18 mouse cellular contexts compared by ENCODE assay signal in the genomic region with DNA sequence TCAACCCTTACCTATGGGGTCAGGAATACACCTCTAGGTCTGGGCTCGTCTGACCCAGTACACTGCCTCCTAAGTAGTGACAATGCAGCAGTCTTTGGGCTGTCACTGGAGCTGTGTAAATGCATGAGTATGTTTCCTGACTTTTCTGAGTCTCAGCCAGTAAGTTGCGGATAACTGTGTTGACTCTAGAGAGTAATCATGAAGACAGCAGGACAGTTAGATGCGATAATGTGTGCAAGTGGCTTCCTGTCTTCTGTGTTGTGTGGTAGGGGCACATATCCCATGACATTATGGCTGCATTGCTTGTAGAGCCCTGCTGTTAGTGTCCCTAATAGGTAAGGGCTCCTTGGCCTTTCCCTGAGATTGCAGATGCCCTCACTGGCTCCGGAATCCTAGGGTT. TPM values are rescaled to one million over a fixed set of nuclear protein-coding genes. Genes with fewer than 3 reads are reported as not detected.
DNase-seq lines count a peak whose midpoint lies in the region; ATAC-seq and TF ChIP-seq lines count a peak whose summit lies in the region.
"Had no signal": no experiment of that assay in that cellular context is flagged by ENCODE, and none has a peak within 500 bp of the region (broad histone marks: within the 10 kb centered on the region; RNA-seq: fewer than 3 reads in every experiment).

No protein-coding gene starts in this region.

- H3K9me3 ChIP-seq in heart, embryonic 13.5 days: no peaks in the 10 kb centered on the region
- H3K9me3 ChIP-seq in lung, embryonic 15.5 days: no peaks in the 10 kb centered on the region
- no peaks in the 10 kb centered on the region for H3K9me3 ChIP-seq in MEL (replicated peaks; ENCODE audit: insufficient read depth, low read length)
- H3K9me3 ChIP-seq: embryonic facial prominence, embryonic 15.5 days; forebrain, embryonic 15.5 days; hindbrain, embryonic 13.5 days had no signal

- no peaks in the 10 kb centered on the region; the same call in 1 of the 2 replicates for H3K27me3 ChIP-seq in heart, embryonic 13.5 days (replicated peaks)
- H3K27me3 ChIP-seq in lung, embryonic 15.5 days: no peaks in the 10 kb centered on the region
- H3K27me3 ChIP-seq in MEL (ENCODE audit: control insufficient read depth in 1 of 2, insufficient read depth in 2 of 2, low read length in 2 of 2): no peaks in the 10 kb centered on the region
- H3K27me3 ChIP-seq: embryonic facial prominence, embryonic 15.5 days; forebrain, embryonic 15.5 days had no signal

- H3K79me2 ChIP-seq in MEL (ENCODE audit: control insufficient read depth, insufficient read depth, low read length, poor library complexity): no peaks in the 10 kb centered on the region

- H3K4me2 ChIP-seq in heart, embryonic 13.5 days: no peak overlapping the region
- no peak overlapping the region for H3K4me2 ChIP-seq in lung, embryonic 15.5 days
- H3K4me2 ChIP-seq: embryonic facial prominence, embryonic 15.5 days; forebrain, embryonic 15.5 days; heart, embryonic 11.5 days; hindbrain, embryonic 13.5 days had no signal

- peak; percentile 47 to 69; a peak in 3 of 4 replicates for TF ChIP-seq EP300 in MEL (IDR thresholded peaks at IDR 0.05; ENCODE audit: low read depth in 1 of 2, low read length in 2 of 2)

- no peaks in the 10 kb centered on the region for H3K36me3 ChIP-seq in heart, embryonic 13.5 days
- no peaks in the 10 kb centered on the region for H3K36me3 ChIP-seq in lung, embryonic 15.5 days
- no peaks in the 10 kb centered on the region for H3K36me3 ChIP-seq in MEL (ENCODE audit: control insufficient read depth in 1 of 2, insufficient read depth in 2 of 2, low read length in 2 of 2)
- H3K36me3 ChIP-seq: embryonic facial prominence, embryonic 15.5 days; forebrain, embryonic 15.5 days; hindbrain, embryonic 13.5 days had no signal

- 0 out of 2 replicates have a peak overlapping the region, but pooled peaks have one; percentile 40 for H3K27ac ChIP-seq in heart, embryonic 13.5 days (replicated peaks)
- H3K27ac ChIP-seq in lung, embryonic 15.5 days: peak overlapping the region; percentile 65
- no peak overlapping the region for H3K27ac ChIP-seq in MEL (ENCODE audit: control insufficient read depth, low read depth, low read length)
- H3K27ac ChIP-seq in brown adipose tissue, adult 24 weeks (replicated peaks; ENCODE audit: low read depth, low read length): 0 out of 2 replicates have a peak overlapping the region, but pooled peaks have one; percentile 14
- H3K27ac ChIP-seq: embryonic facial prominence, embryonic 15.5 days; forebrain, embryonic 15.5 days; hindbrain, embryonic 13.5 days; hindbrain, postnatal 0 days had no signal

- H3K4me1 ChIP-seq in heart, embryonic 13.5 days: 0 out of 2 replicates have a peak, but pooled peaks cover 4% of the 10 kb centered on the region
- H3K4me1 ChIP-seq in lung, embryonic 15.5 days: peaks cover 10% of the 10 kb centered on the region; the same call in 1 of the 2 replicates
- H3K4me1 ChIP-seq in MEL (ENCODE audit: control insufficient read depth in 1 of 2, insufficient read depth in 2 of 2, low read length in 2 of 2): peaks cover 2 to 5% of the 10 kb centered on the region in 2 experiments; a peak in 3 of 4 replicates
- H3K4me1 ChIP-seq in brown adipose tissue, adult 24 weeks (ENCODE audit: control insufficient read depth, insufficient read depth, insufficient read length, low read length): peaks cover 14% of the 10 kb centered on the region
- H3K4me1 ChIP-seq: embryonic facial prominence, embryonic 15.5 days; forebrain, embryonic 15.5 days had no signal

- TF ChIP-seq CTCF in MEL (IDR thresholded peaks at IDR 0.05 in 2 of 3, conservative IDR thresholded peaks at IDR 0.05 in 1 of 3; ENCODE audit: control insufficient read depth in 1 of 3, insufficient read depth in 1 of 3, low read depth in 2 of 3, low read length in 3 of 3, poor library complexity in 1 of 3, severe bottlenecking in 1 of 3): no peak

- no peak for DNase-seq in heart, postnatal 14 days
- DNase-seq in lung, postnatal 25 days (ENCODE audit: low spot score): no peak
- peak; percentile 43 for DNase-seq in MEL (ENCODE audit: low read depth, low spot score)
- DNase-seq in testis, postnatal 14 days (ENCODE audit: low spot score): no peak
- DNase-seq: cerebellum, adult 11 months; cerebellum, adult 8-10 months; cerebellum, postnatal 14 days; embryo, embryonic 11 days; gastrocnemius, postnatal 14 days; heart, postnatal 10 days had no signal

- TF ChIP-seq POLR2A in MEL (IDR thresholded peaks at IDR 0.05; ENCODE audit: control insufficient read depth in 1 of 2, insufficient read depth in 1 of 2, low read depth in 1 of 2, low read length in 2 of 2, poor library complexity in 1 of 2): no peak

- intact Hi-C loops in heart, postnatal 14 days (cut with DNase I): no loop called here

- WGBS in heart, embryonic 13.5 days: 73% methylated on average over 4 of the region's 4 CpGs
- 64% methylated on average over 4 of the region's 4 CpGs for WGBS in lung, embryonic 15.5 days

- no peak for TF ChIP-seq RAD21 in MEL (IDR thresholded peaks at IDR 0.05; ENCODE audit: low read depth, low read length)

- ATAC-seq in heart, embryonic 13.5 days (ENCODE audit: extremely low read depth, insufficient number of reproducible peaks, low FRiP score, low TSS enrichment): no peak
- no peak for ATAC-seq in lung, embryonic 15.5 days (ENCODE audit: borderline replicate concordance, extremely low read depth, low FRiP score, low TSS enrichment)
- ATAC-seq: forebrain, embryonic 15.5 days; hindbrain, postnatal 0 days had no signal

- H3K4me3 ChIP-seq in heart, embryonic 13.5 days: no peak overlapping the region
- no peak overlapping the region for H3K4me3 ChIP-seq in lung, embryonic 15.5 days
- H3K4me3 ChIP-seq in MEL (ENCODE audit: control insufficient read depth in 1 of 2, insufficient read depth in 1 of 2, low read depth in 2 of 2, low read length in 2 of 2): no peak overlapping the region
- H3K4me3 ChIP-seq in brown adipose tissue, adult 24 weeks (ENCODE audit: insufficient read depth, low read depth, low read length): no peak overlapping the region
- H3K4me3 ChIP-seq: embryonic facial prominence, embryonic 15.5 days; forebrain, embryonic 15.5 days; hindbrain, embryonic 13.5 days had no signal

- H3K9ac ChIP-seq in heart, embryonic 13.5 days: no peak overlapping the region
- no peak overlapping the region for H3K9ac ChIP-seq in lung, embryonic 15.5 days
- no peak overlapping the region for H3K9ac ChIP-seq in MEL (ENCODE audit: control insufficient read depth, low read depth, low read length, poor library complexity, severe bottlenecking)
- H3K9ac ChIP-seq: embryonic facial prominence, embryonic 15.5 days; forebrain, embryonic 15.5 days; hindbrain, embryonic 13.5 days had no signal

TF ChIP-seq in MEL, 35 proteins besides CTCF, POLR2A, EP300 and RAD21:
- TF ChIP-seq MYC (IDR thresholded peaks at IDR 0.05; ENCODE audit: low read depth, low read length) (no peak), ETS1 (IDR thresholded peaks at IDR 0.05; ENCODE audit: low read depth, low read length) (peak; percentile 72), TAL1 (IDR thresholded peaks at IDR 0.05; ENCODE audit: low read length) (no peak), TCF12 (IDR thresholded peaks at IDR 0.05; ENCODE audit: low read depth, low read length) (peak; percentile 53), SIN3A (IDR thresholded peaks at IDR 0.05; ENCODE audit: low read length) (peak; percentile 34; the same call in 1 of the 2 replicates), GATA1 (IDR thresholded peaks at IDR 0.05; ENCODE audit: low read depth, low read length) (no peak)

RNA-seq across cellular contexts. Expression of a gene that starts 11.0 kb away (rescaled TPM):
- 6.3 and 7.7 TPM in 2 replicates for polyA plus RNA-seq in heart, embryonic 13.5 days (2015; fragmentation: Nextera tagmentation; extraction: Ambion mirVana)
- total RNA-seq in heart, postnatal 14 days (2021): 10 to 100 TPM; 11.3 to 14.0 TPM
- polyA plus RNA-seq in lung, embryonic 15.5 days (2015; fragmentation: Nextera tagmentation; extraction: Ambion mirVana): 13.0 and 13.8 TPM in 2 replicates
- total RNA-seq in MEL (2012; rRNA removed): 37.1 and 49.9 TPM in 2 replicates
- 100 to 1,000 TPM in 1 of 2 experiments, not detected in 1; 116 TPM for polyA plus RNA-seq in MEL (2012; ENCODE audit: insufficient read depth in 1 of 2, insufficient read length in 2 of 2, low read depth in 1 of 2, low replicate concordance in 2 of 2, missing spikeins in 1 of 2)
- 11.0 and 14.8 TPM in 2 replicates for polyA plus RNA-seq in brown adipose tissue, adult 24 weeks (2012; ENCODE audit: insufficient read depth, insufficient read length, missing spikeins)

RNA-seq across cellular contexts. Expression of a gene that starts 15.8 kb away (rescaled TPM):
- 44.2 and 46.0 TPM in 2 replicates for polyA plus RNA-seq in heart, embryonic 13.5 days (2015; fragmentation: Nextera tagmentation; extraction: Ambion mirVana)
- total RNA-seq in heart, postnatal 14 days (2021): 10 to 100 TPM; 30.6 to 32.2 TPM
- 78.0 and 80.1 TPM in 2 replicates for polyA plus RNA-seq in lung, embryonic 15.5 days (2015; fragmentation: Nextera tagmentation; extraction: Ambion mirVana)
- total RNA-seq in MEL (2012; rRNA removed): 81.4 and 83.1 TPM in 2 replicates
- 100 to 1,000 TPM in 1 of 2 experiments, 10 to 100 TPM in 1; 95.4 to 100 TPM for polyA plus RNA-seq in MEL (2012; ENCODE audit: insufficient read depth in 1 of 2, insufficient read length in 2 of 2, low read depth in 1 of 2, low replicate concordance in 2 of 2, missing spikeins in 1 of 2)
- 21.0 and 25.9 TPM in 2 replicates for polyA plus RNA-seq in brown adipose tissue, adult 24 weeks (2012; ENCODE audit: insufficient read depth, insufficient read length, missing spikeins)

RNA-seq across cellular contexts. Expression of a gene that starts 58.7 kb away (rescaled TPM):
- polyA plus RNA-seq in heart, embryonic 13.5 days (2015; fragmentation: Nextera tagmentation; extraction: Ambion mirVana): 77.2 and 78.4 TPM in 2 replicates
- total RNA-seq in heart, postnatal 14 days (2021): 10 to 100 TPM; 35.2 to 42.4 TPM
- polyA plus RNA-seq in lung, embryonic 15.5 days (2015; fragmentation: Nextera tagmentation; extraction: Ambion mirVana): 100 and 102 TPM in 2 replicates
- 51.8 and 59.1 TPM in 2 replicates for total RNA-seq in MEL (2012; rRNA removed)
- 10 to 100 TPM in 1 of 2 experiments, not detected in 1; 82.4 TPM for polyA plus RNA-seq in MEL (2012; ENCODE audit: insufficient read depth in 1 of 2, insufficient read length in 2 of 2, low read depth in 1 of 2, low replicate concordance in 2 of 2, missing spikeins in 1 of 2)
- 36.4 and 42.8 TPM in 2 replicates for polyA plus RNA-seq in brown adipose tissue, adult 24 weeks (2012; ENCODE audit: insufficient read depth, insufficient read length, missing spikeins)
